ENCODE assay signal across 9 mouse cellular contexts in the genomic region with DNA sequence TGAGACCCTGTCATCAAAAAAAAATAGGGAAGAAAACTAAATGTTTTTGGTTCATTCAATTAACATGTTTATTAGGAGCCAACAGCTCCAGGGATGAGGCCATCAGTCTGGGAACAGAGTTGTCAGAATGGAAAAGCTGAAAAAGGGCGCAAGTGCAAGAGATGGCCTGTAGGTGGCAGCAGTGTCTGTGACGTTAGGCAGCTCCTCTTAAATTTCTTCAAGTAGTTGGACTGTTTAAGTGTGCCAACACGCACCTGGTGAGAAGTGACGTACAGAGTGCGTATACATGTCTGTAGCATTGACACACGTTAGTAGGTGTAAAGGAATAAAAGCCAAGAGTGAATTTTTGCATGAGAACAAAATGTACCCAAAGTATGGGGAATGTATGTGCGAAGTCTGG. TPM values are rescaled to one million over a fixed set of nuclear protein-coding genes. Genes with fewer than 3 reads are reported as not detected.
A peak's percentile ranks its signal among the peaks of the same experiment; 100 is the strongest.
DNase-seq lines count a peak whose midpoint lies in the region; TF ChIP-seq lines count a peak whose summit lies in the region.
"Had no signal": no experiment of that assay in that cellular context is flagged by ENCODE, and none has a peak within 500 bp of the region (broad histone marks: within the 10 kb centered on the region; RNA-seq: fewer than 3 reads in every experiment).

No protein-coding gene starts in this region.

- peak; percentile 60; the same call in 1 of the 2 replicates for TF ChIP-seq CTCF in bone marrow macrophage, adult 2 months (IDR thresholded peaks at IDR 0.05; ENCODE audit: low read depth, low read length)
- TF ChIP-seq CTCF in left cerebral cortex, adult 2 months (IDR thresholded peaks at IDR 0.05) = peak; percentile 89

- intact Hi-C loops in left cerebral cortex, adult 2 months (cut with DNase I) = loop anchor here (1.0 kb wide), 1 partner anchor 89 kb away; no protein-coding TSS in a partner anchor

- no peak overlapping the region for H3K4me3 ChIP-seq in bone marrow macrophage, adult 2 months (ENCODE audit: insufficient read depth, low read length)
- no peak overlapping the region for H3K4me3 ChIP-seq in left cerebral cortex, adult 2 months
- H3K4me3 ChIP-seq: midbrain, embryonic 12.5 days had no signal

- no peak overlapping the region for H3K27ac ChIP-seq in bone marrow macrophage, adult 2 months (ENCODE audit: insufficient read depth, low read depth, low read length)
- no peak overlapping the region for H3K27ac ChIP-seq in left cerebral cortex, adult 2 months
- H3K27ac ChIP-seq: midbrain, embryonic 12.5 days had no signal

- H3K4me1 ChIP-seq in bone marrow macrophage, adult 2 months (ENCODE audit: control insufficient read depth, insufficient read depth, low read length) = peaks cover 4% of the 10 kb centered on the region

- no peak for TF ChIP-seq POLR2A in bone marrow macrophage, adult 2 months (IDR thresholded peaks at IDR 0.05; ENCODE audit: borderline replicate concordance, low read depth, low read length)

- peak; percentile 68 to 72 for DNase-seq in left cerebral cortex, adult 18-20 months (ENCODE audit: low spot score in 2 of 2)
- no peak for DNase-seq in left cerebral cortex, adult 11 months (ENCODE audit: low spot score)
- peak; percentile 73 for DNase-seq in ES-CJ7 (ENCODE audit: low read depth, low spot score)
- DNase-seq in forelimb bud, embryonic 11.5 days (ENCODE audit: low read depth, low spot score) = peak; percentile 81
- DNase-seq in left cerebral cortex, adult 2 months (ENCODE audit: extremely low spot score in 1 of 2, low spot score in 2 of 2) = peak; percentile 50 to 68
- peak; percentile 79 for DNase-seq in naive thymus-derived CD4-positive, alpha-beta T cell, adult 2 months (ENCODE audit: low read depth)
- DNase-seq in urinary bladder, postnatal 4 days (ENCODE audit: low spot score in 2 of 2) = no peak

RNA-seq across cellular contexts. Expression of a gene that starts 13.8 kb away (rescaled TPM):
- total RNA-seq in left cerebral cortex, adult 18-20 months (2021) = 10 to 100 TPM; 39.0 TPM
- polyA plus RNA-seq in bone marrow macrophage, adult 2 months (2012; ENCODE audit: insufficient read depth, insufficient read length, missing spikeins) = 79.8 and 84.7 TPM in 2 replicates
- 10 to 100 TPM; 40.7 to 41.7 TPM for total RNA-seq in left cerebral cortex, adult 2 months (2021)

RNA-seq across cellular contexts. Expression of a gene that starts 14.4 kb away (rescaled TPM):
- not detected for total RNA-seq in left cerebral cortex, adult 18-20 months (2021)
- polyA plus RNA-seq in bone marrow macrophage, adult 2 months (2012; ENCODE audit: insufficient read depth, insufficient read length, missing spikeins) = 0.24 TPM in 1 of 2 replicates, not detected in the other
- total RNA-seq in left cerebral cortex, adult 2 months (2021) = not detected

RNA-seq across cellular contexts. Expression of a gene that starts 55.4 kb away (rescaled TPM):
- total RNA-seq in left cerebral cortex, adult 18-20 months (2021) = 10 to 100 TPM; 21.6 TPM
- polyA plus RNA-seq in bone marrow macrophage, adult 2 months (2012; ENCODE audit: insufficient read depth, insufficient read length, missing spikeins) = not detected in 2 replicates
- total RNA-seq in left cerebral cortex, adult 2 months (2021) = 10 to 100 TPM; 17.9 to 21.1 TPM

Comparison
In these comparisons a context has a peak if more than half of its experiments do, and no peak if none do; other contexts are left out.
1. DNase-seq: peak in left cerebral cortex, adult 18-20 months (2 of 2), ES-CJ7 (single experiment), forelimb bud, embryonic 11.5 days (single experiment), left cerebral cortex, adult 2 months (2 of 2) and naive thymus-derived CD4-positive, alpha-beta T cell, adult 2 months (single experiment); none in left cerebral cortex, adult 11 months (single experiment) and urinary bladder, postnatal 4 days (0 of 2).